In the genomic region with DNA sequence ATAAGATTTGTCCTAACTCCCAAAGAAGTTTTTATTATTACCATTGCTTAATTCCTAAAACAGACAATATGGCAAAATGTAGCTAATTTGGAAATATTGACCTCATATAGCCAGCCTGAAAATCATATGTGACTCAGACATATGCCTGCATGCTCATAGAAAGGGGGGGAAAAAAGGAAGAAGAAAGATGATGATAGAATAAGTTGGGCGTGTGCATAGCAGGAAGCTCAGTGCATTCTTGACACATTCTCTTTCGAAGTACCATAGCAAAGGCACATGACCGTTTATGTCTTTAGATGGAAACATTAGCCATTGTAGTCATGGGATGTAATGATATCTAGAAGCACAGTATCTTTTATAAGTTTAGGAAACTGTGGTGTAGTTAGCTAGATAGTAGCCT, we compare ENCODE assay signal across 12 mouse cellular contexts. TPM values are rescaled to one million over a fixed set of nuclear protein-coding genes. Genes with fewer than 3 reads are reported as not detected.
DNase-seq lines count a peak whose midpoint lies in the region; ATAC-seq and TF ChIP-seq lines count a peak whose summit lies in the region.
"Had no signal": no experiment of that assay in that cellular context is flagged by ENCODE, and none has a peak within 500 bp of the region (broad histone marks: within the 10 kb centered on the region; RNA-seq: fewer than 3 reads in every experiment).

A gene (plus strand): TSS at position 247 of the 400 bp plus-strand sequence.

- no peaks in the 10 kb centered on the region for H3K36me3 ChIP-seq in embryonic facial prominence, embryonic 12.5 days
- no peaks in the 10 kb centered on the region for H3K36me3 ChIP-seq in embryonic facial prominence, embryonic 10.5 days (replicated peaks)
- H3K36me3 ChIP-seq in limb, embryonic 12.5 days: no peaks in the 10 kb centered on the region
- H3K36me3 ChIP-seq in limb, embryonic 10.5 days: no peaks in the 10 kb centered on the region
- H3K36me3 ChIP-seq in myocyte (ENCODE audit: control insufficient read depth, insufficient read depth): no peaks in the 10 kb centered on the region
- no peaks in the 10 kb centered on the region for H3K36me3 ChIP-seq in kidney, embryonic 14.5 days (ENCODE audit: control insufficient read depth, insufficient read depth, low read length)
- no peaks in the 10 kb centered on the region for H3K36me3 ChIP-seq in hindbrain, postnatal 0 days (ENCODE audit: insufficient read depth, low read length)
- H3K36me3 ChIP-seq: intestine, embryonic 15.5 days; neural tube, embryonic 12.5 days had no signal

- no peaks in the 10 kb centered on the region for H3K9me3 ChIP-seq in embryonic facial prominence, embryonic 12.5 days
- no peaks in the 10 kb centered on the region for H3K9me3 ChIP-seq in embryonic facial prominence, embryonic 10.5 days
- no peaks in the 10 kb centered on the region for H3K9me3 ChIP-seq in limb, embryonic 12.5 days
- H3K9me3 ChIP-seq in limb, embryonic 10.5 days (replicated peaks): no peaks in the 10 kb centered on the region
- no peaks in the 10 kb centered on the region for H3K9me3 ChIP-seq in kidney, embryonic 14.5 days (ENCODE audit: control insufficient read depth, low read length)
- H3K9me3 ChIP-seq in hindbrain, postnatal 0 days (ENCODE audit: low read length): no peaks in the 10 kb centered on the region
- H3K9me3 ChIP-seq: intestine, embryonic 15.5 days; neural tube, embryonic 12.5 days had no signal

- no peak for ATAC-seq in embryonic facial prominence, embryonic 12.5 days (ENCODE audit: insufficient number of reproducible peaks, insufficient read depth, low FRiP score, low TSS enrichment)
- ATAC-seq in limb, embryonic 12.5 days (ENCODE audit: insufficient number of reproducible peaks, insufficient read depth, low FRiP score, low TSS enrichment, low read depth): no peak
- no peak for ATAC-seq in kidney, embryonic 14.5 days (ENCODE audit: low FRiP score, low TSS enrichment)
- ATAC-seq in hindbrain, postnatal 0 days: no peak
- ATAC-seq: intestine, embryonic 15.5 days had no signal

- DNase-seq in embryonic facial prominence, embryonic 10.5 days (ENCODE audit: low spot score): no peak
- no peak for DNase-seq in limb, embryonic 10.5 days (ENCODE audit: low spot score)
- peak; percentile 27 for DNase-seq in induced T-regulatory cell, adult 2 months (ENCODE audit: low read depth)
- DNase-seq in hindbrain, postnatal 0 days (ENCODE audit: low spot score): no peak
- DNase-seq: adrenal gland, adult 2 months; gastrocnemius, postnatal 25 days had no signal

- H3K27ac ChIP-seq in embryonic facial prominence, embryonic 12.5 days: 0 out of 2 replicates have a peak within 1 kb of the TSS, but pooled peaks have one; percentile 41
- H3K27ac ChIP-seq in embryonic facial prominence, embryonic 10.5 days (replicated peaks): no peak within 1 kb of the TSS
- 0 out of 2 replicates have a peak within 1 kb of the TSS, but pooled peaks have one; percentile 41 for H3K27ac ChIP-seq in limb, embryonic 12.5 days
- no peak within 1 kb of the TSS; the same call in 1 of the 2 replicates for H3K27ac ChIP-seq in limb, embryonic 10.5 days
- H3K27ac ChIP-seq in kidney, embryonic 14.5 days (ENCODE audit: low read depth, low read length): no peak within 1 kb of the TSS
- no peak within 1 kb of the TSS for H3K27ac ChIP-seq in hindbrain, postnatal 0 days
- H3K27ac ChIP-seq: intestine, embryonic 15.5 days; neural tube, embryonic 12.5 days had no signal

- H3K9ac ChIP-seq in embryonic facial prominence, embryonic 12.5 days: no peak within 1 kb of the TSS
- H3K9ac ChIP-seq in limb, embryonic 12.5 days (replicated peaks): no peak within 1 kb of the TSS
- no peak within 1 kb of the TSS for H3K9ac ChIP-seq in kidney, embryonic 14.5 days (ENCODE audit: low read depth, low read length)
- no peak within 1 kb of the TSS for H3K9ac ChIP-seq in hindbrain, postnatal 0 days (replicated peaks; ENCODE audit: low read length)
- H3K9ac ChIP-seq: intestine, embryonic 15.5 days; neural tube, embryonic 12.5 days had no signal

- no peak for TF ChIP-seq CTCF in hindbrain, postnatal 0 days (IDR thresholded peaks at IDR 0.05; ENCODE audit: low read depth)

- H3K79me2 ChIP-seq in myocyte (ENCODE audit: control insufficient read depth, insufficient read depth): no peaks in the 10 kb centered on the region

- WGBS in embryonic facial prominence, embryonic 12.5 days: 85% methylated on average over 3 of the region's 3 CpGs
- 90% methylated on average over 3 of the region's 3 CpGs for WGBS in embryonic facial prominence, embryonic 10.5 days
- 79% methylated on average over 3 of the region's 3 CpGs for WGBS in limb, embryonic 12.5 days
- 85% methylated on average over 3 of the region's 3 CpGs for WGBS in limb, embryonic 10.5 days
- 90% methylated on average over 3 of the region's 3 CpGs for WGBS in kidney, embryonic 14.5 days
- 95% methylated on average over 3 of the region's 3 CpGs for WGBS in hindbrain, postnatal 0 days

- H3K27me3 ChIP-seq in embryonic facial prominence, embryonic 12.5 days: no peaks in the 10 kb centered on the region
- H3K27me3 ChIP-seq in embryonic facial prominence, embryonic 10.5 days (replicated peaks; ENCODE audit: low read depth, poor library complexity, severe bottlenecking): peaks cover 14% of the 10 kb centered on the region
- peaks cover 4% of the 10 kb centered on the region; the same call in 1 of the 2 replicates for H3K27me3 ChIP-seq in limb, embryonic 12.5 days
- peaks cover 18% of the 10 kb centered on the region; the same call in 1 of the 2 replicates for H3K27me3 ChIP-seq in limb, embryonic 10.5 days (ENCODE audit: low read depth, poor library complexity, severe bottlenecking)
- H3K27me3 ChIP-seq in myocyte (ENCODE audit: control insufficient read depth, insufficient read depth, insufficient read length): no peaks in the 10 kb centered on the region
- H3K27me3 ChIP-seq in kidney, embryonic 14.5 days (ENCODE audit: control insufficient read depth, insufficient read depth, low read length): no peaks in the 10 kb centered on the region
- H3K27me3 ChIP-seq in hindbrain, postnatal 0 days (ENCODE audit: insufficient read depth, low read length): no peaks in the 10 kb centered on the region
- H3K27me3 ChIP-seq: intestine, embryonic 15.5 days; neural tube, embryonic 12.5 days had no signal

- no peaks in the 10 kb centered on the region for H3K4me1 ChIP-seq in embryonic facial prominence, embryonic 12.5 days
- H3K4me1 ChIP-seq in embryonic facial prominence, embryonic 10.5 days: no peaks in the 10 kb centered on the region
- no peaks in the 10 kb centered on the region for H3K4me1 ChIP-seq in limb, embryonic 12.5 days (replicated peaks)
- H3K4me1 ChIP-seq in limb, embryonic 10.5 days: peaks cover 6% of the 10 kb centered on the region; the same call in 1 of the 2 replicates
- H3K4me1 ChIP-seq in kidney, embryonic 14.5 days (ENCODE audit: control insufficient read depth, insufficient read depth, low read length): no peaks in the 10 kb centered on the region
- H3K4me1 ChIP-seq in hindbrain, postnatal 0 days (ENCODE audit: insufficient read depth, low read length): no peaks in the 10 kb centered on the region
- H3K4me1 ChIP-seq: intestine, embryonic 15.5 days; neural tube, embryonic 12.5 days had no signal

- H3K4me3 ChIP-seq in embryonic facial prominence, embryonic 12.5 days: no peak within 1 kb of the TSS
- no peak within 1 kb of the TSS for H3K4me3 ChIP-seq in embryonic facial prominence, embryonic 10.5 days
- no peak within 1 kb of the TSS for H3K4me3 ChIP-seq in limb, embryonic 12.5 days (replicated peaks)
- H3K4me3 ChIP-seq in limb, embryonic 10.5 days: no peak within 1 kb of the TSS
- peak within 1 kb of the TSS; percentile 26 for H3K4me3 ChIP-seq in myocyte
- no peak within 1 kb of the TSS for H3K4me3 ChIP-seq in kidney, embryonic 14.5 days (ENCODE audit: low read length)
- no peak within 1 kb of the TSS for H3K4me3 ChIP-seq in hindbrain, postnatal 0 days (ENCODE audit: low read length)
- H3K4me3 ChIP-seq: intestine, embryonic 15.5 days; neural tube, embryonic 12.5 days had no signal

- H3K4me2 ChIP-seq in embryonic facial prominence, embryonic 12.5 days (replicated peaks): no peak within 1 kb of the TSS
- H3K4me2 ChIP-seq in limb, embryonic 12.5 days: no peak within 1 kb of the TSS
- peak within 1 kb of the TSS; percentile 72 for H3K4me2 ChIP-seq in myocyte (ENCODE audit: low read depth)
- no peak within 1 kb of the TSS for H3K4me2 ChIP-seq in kidney, embryonic 14.5 days (replicated peaks; ENCODE audit: low read depth, low read length)
- no peak within 1 kb of the TSS for H3K4me2 ChIP-seq in hindbrain, postnatal 0 days (ENCODE audit: low read depth, low read length)
- H3K4me2 ChIP-seq: intestine, embryonic 15.5 days; neural tube, embryonic 12.5 days had no signal

- no peak for TF ChIP-seq POLR2A in myocyte (IDR thresholded peaks at IDR 0.05; ENCODE audit: insufficient read length, low read depth)

- H3ac ChIP-seq in myocyte (ENCODE audit: control insufficient read depth, insufficient read length): no peak within 1 kb of the TSS

TF ChIP-seq in myocyte, 11 proteins besides CTCF, POLR2A, EP300 and RAD21 (continues in another document):
- TF ChIP-seq CEBPB (IDR thresholded peaks at IDR 0.05; ENCODE audit: insufficient read depth, poor library complexity, severe bottlenecking) (no peak), POLR2AphosphoS2 (IDR thresholded peaks at IDR 0.05; ENCODE audit: insufficient read length, low read depth) (no peak), MAX (IDR thresholded peaks at IDR 0.05; ENCODE audit: low read depth) (no peak), MYOG (IDR thresholded peaks at IDR 0.05; ENCODE audit: control insufficient read depth in 1 of 3, insufficient read depth in 1 of 3, insufficient read length in 2 of 3, low read depth in 2 of 3) (no peak), TCF3 (IDR thresholded peaks at IDR 0.05; ENCODE audit: insufficient read length, low read depth) (no peak), MYOD1 (IDR thresholded peaks at IDR 0.05; ENCODE audit: control insufficient read depth in 1 of 3, insufficient read length in 2 of 3, low read depth in 2 of 3) (no peak), TCF12 (IDR thresholded peaks at IDR 0.05; ENCODE audit: insufficient read depth, poor library complexity, severe bottlenecking) (no peak), USF1 (IDR thresholded peaks at IDR 0.05; ENCODE audit: low read depth) (no peak), REST (IDR thresholded peaks at IDR 0.05; ENCODE audit: insufficient read depth, insufficient read length) (no peak), SRF (IDR thresholded peaks at IDR 0.05; ENCODE audit: control insufficient read depth, insufficient read length, low read depth) (no peak)

RNA-seq across cellular contexts. Expression of the gene that starts here (rescaled TPM):
- 0.83 and 1.2 TPM in 2 replicates for polyA plus RNA-seq in embryonic facial prominence, embryonic 12.5 days (2016; fragmentation: Nextera tagmentation; extraction: Ambion mirVana)
- 0.35 and 0.37 TPM in 2 replicates for polyA plus RNA-seq in embryonic facial prominence, embryonic 10.5 days (2016; fragmentation: Nextera tagmentation; extraction: Ambion mirVana)
- 1.3 TPM in 2 replicates for polyA plus RNA-seq in limb, embryonic 12.5 days (2016; fragmentation: Nextera tagmentation; extraction: Ambion mirVana)
- polyA plus RNA-seq in limb, embryonic 10.5 days (2016; fragmentation: Nextera tagmentation; extraction: Ambion mirVana): 0.43 and 0.44 TPM in 2 replicates
- polyA plus RNA-seq in myocyte (2012; fragmentation: generic; extraction: Trizol): 1.4 TPM
- polyA plus RNA-seq in kidney, embryonic 14.5 days (2014; fragmentation: Nextera tagmentation; extraction: Ambion mirVana): 0.47 and 0.72 TPM in 2 replicates
- total RNA-seq in hindbrain, postnatal 0 days (2014; rRNA removed): 0.52 and 0.54 TPM in 2 replicates
- 0.25 and 0.30 TPM in 2 replicates for polyA plus RNA-seq in hindbrain, postnatal 0 days (2015; fragmentation: Nextera tagmentation; extraction: Ambion mirVana)

Comparison
In these comparisons a context has a peak if more than half of its experiments do, and no peak if none do; other contexts are left out.
1. H3K27ac ChIP-seq: peak in embryonic facial prominence, embryonic 12.5 days (single experiment) and limb, embryonic 12.5 days (single experiment); none in embryonic facial prominence, embryonic 10.5 days (single experiment), limb, embryonic 10.5 days (single experiment), kidney, embryonic 14.5 days (single experiment) and hindbrain, postnatal 0 days (single experiment).